ENCODE assay signal across 8 mouse cellular contexts in the genomic region with DNA sequence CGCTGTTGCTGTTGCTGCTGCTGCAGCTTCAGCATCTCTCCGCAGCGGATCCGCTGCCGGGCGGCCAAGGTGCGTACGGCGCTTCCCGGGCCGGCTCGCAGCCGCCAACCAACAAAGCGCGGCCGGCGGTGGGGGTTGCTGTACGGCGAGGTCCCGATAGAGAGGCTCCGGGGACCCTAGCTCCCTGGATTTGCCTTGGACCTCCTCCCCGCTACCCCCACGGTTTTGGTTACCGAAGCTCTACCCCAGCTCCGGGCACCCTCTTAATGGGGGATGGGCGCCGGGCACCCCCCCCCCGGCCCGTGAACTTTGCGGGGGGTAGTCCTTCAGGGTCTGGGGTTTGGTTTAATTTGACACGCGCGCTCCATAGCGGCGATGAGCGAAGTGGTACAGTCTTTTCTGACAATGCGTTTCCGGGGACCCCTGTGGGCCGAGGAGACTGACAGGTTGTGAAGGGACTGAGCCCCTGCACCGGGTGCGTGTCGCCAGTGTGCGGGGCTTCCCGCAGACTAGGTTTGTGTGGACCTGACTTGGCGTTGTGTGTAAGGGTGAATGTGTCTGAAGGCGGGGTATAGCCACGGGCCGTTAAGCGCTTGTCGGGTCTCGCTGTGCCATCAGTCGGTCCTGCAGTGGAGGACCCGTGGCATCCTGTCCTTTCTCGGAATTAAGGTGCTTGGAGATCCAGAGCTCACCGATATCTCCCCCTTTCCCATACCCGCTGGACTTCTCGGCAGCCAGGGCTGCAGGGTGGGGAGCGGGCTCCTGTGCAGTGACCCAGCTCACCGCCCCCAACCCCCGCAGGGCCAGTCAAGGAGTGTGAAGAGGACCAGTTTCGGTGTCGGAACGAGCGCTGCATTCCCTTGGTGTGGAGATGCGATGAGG. TPM values are rescaled to one million over a fixed set of nuclear protein-coding genes. Genes with fewer than 3 reads are reported as not detected.
A peak's percentile ranks its signal among the peaks of the same experiment; 100 is the strongest.
DNase-seq lines count a peak whose midpoint lies in the region; ATAC-seq and TF ChIP-seq lines count a peak whose summit lies in the region.

No protein-coding gene starts in this region.

- WGBS in forebrain, embryonic 16.5 days, result under 1% methylated on average over 65 of the region's 65 CpGs
- WGBS in midbrain, postnatal 0 days, result under 1% methylated on average over 62 of the region's 65 CpGs
- under 1% methylated on average over 65 of the region's 65 CpGs for WGBS in thymus, adult 2 months

- peak; percentile 5 for ATAC-seq in forebrain, embryonic 16.5 days
- peak; percentile 8 for ATAC-seq in midbrain, postnatal 0 days (ENCODE audit: low FRiP score)

- no peak for TF ChIP-seq CTCF in gastrocnemius, adult 2 months (IDR thresholded peaks at IDR 0.05)
- 0 out of 2 replicates have a peak, but pooled peaks have one; percentile 27 for TF ChIP-seq CTCF in midbrain, postnatal 0 days (IDR thresholded peaks at IDR 0.05)
- 0 out of 2 replicates have a peak, but pooled peaks have one; percentile 5 for TF ChIP-seq CTCF in thymus, adult 2 months (IDR thresholded peaks at IDR 0.05; ENCODE audit: borderline replicate concordance, control insufficient read depth, extremely low read depth, insufficient read depth, low read length, poor library complexity)

- peak overlapping the region; percentile 95 for H3K4me2 ChIP-seq in forebrain, embryonic 16.5 days (ENCODE audit: low read length)
- peak overlapping the region; percentile 92 for H3K4me2 ChIP-seq in midbrain, postnatal 0 days (ENCODE audit: low read depth, low read length, poor library complexity, severe bottlenecking)

- no peaks in the 10 kb centered on the region for H3K36me3 ChIP-seq in forebrain, embryonic 16.5 days (ENCODE audit: control insufficient read depth, insufficient read depth)
- peaks cover 9% of the 10 kb centered on the region; the same call in 1 of the 2 replicates for H3K36me3 ChIP-seq in midbrain, postnatal 0 days (ENCODE audit: insufficient read depth, low read length)
- no peaks in the 10 kb centered on the region for H3K36me3 ChIP-seq in thymus, adult 2 months (ENCODE audit: control insufficient read depth, insufficient read depth, low read length)

- H3K27ac ChIP-seq in gastrocnemius, adult 2 months, result no peak overlapping the region
- peak overlapping the region; percentile 99 for H3K27ac ChIP-seq in forebrain, embryonic 16.5 days (ENCODE audit: low read length)
- peak overlapping the region; percentile 97 for H3K27ac ChIP-seq in midbrain, postnatal 0 days (ENCODE audit: low read depth, low read length)
- peak overlapping the region; percentile 17; the same call in 1 of the 2 replicates for H3K27ac ChIP-seq in thymus, adult 2 months (ENCODE audit: control insufficient read depth, insufficient read depth, low read length)

- peak overlapping the region; percentile 96 for H3K9ac ChIP-seq in forebrain, embryonic 16.5 days (replicated peaks; ENCODE audit: low read depth, low read length)
- H3K9ac ChIP-seq in midbrain, postnatal 0 days (replicated peaks; ENCODE audit: low read length, poor library complexity, severe bottlenecking), result peak overlapping the region; percentile 93

- intact Hi-C loops in gastrocnemius, adult 2 months (cut with DNase I), result no loop called here
- intact Hi-C loops in gastrocnemius, postnatal 36 days (cut with DNase I), result no loop called here

- DNase-seq in gastrocnemius, adult 2 months, result no peak
- no peak for DNase-seq in gastrocnemius, postnatal 36 days
- DNase-seq in B cell, adult 2 months, result peak; percentile 19 to 37
- peak; percentile 46 for DNase-seq in c-Kit-positive CD71-positive TER-119-positive erythroid progenitor cells, embryonic 14.5 days (ENCODE audit: low spot score)
- peak; percentile 33 for DNase-seq in kidney, postnatal 10 days
- DNase-seq in midbrain, postnatal 0 days (ENCODE audit: low spot score), result peak; percentile 53
- peak; percentile 69 for DNase-seq in thymus, adult 2 months

- peak overlapping the region; percentile 82 for H3K4me3 ChIP-seq in gastrocnemius, adult 2 months
- peak overlapping the region; percentile 82 for H3K4me3 ChIP-seq in forebrain, embryonic 16.5 days (replicated peaks; ENCODE audit: low read length)
- peak overlapping the region; percentile 85 for H3K4me3 ChIP-seq in midbrain, postnatal 0 days (ENCODE audit: low read depth, low read length)
- H3K4me3 ChIP-seq in thymus, adult 2 months (ENCODE audit: control insufficient read depth, insufficient read depth, low read length), result peak overlapping the region; percentile 79

- H3K9me3 ChIP-seq in forebrain, embryonic 16.5 days (ENCODE audit: control insufficient read depth, low read length), result no peaks in the 10 kb centered on the region
- no peaks in the 10 kb centered on the region for H3K9me3 ChIP-seq in midbrain, postnatal 0 days (ENCODE audit: low read length)

- peaks cover 47% of the 10 kb centered on the region for H3K4me1 ChIP-seq in forebrain, embryonic 16.5 days (replicated peaks; ENCODE audit: control insufficient read depth, insufficient read depth, low read length)
- H3K4me1 ChIP-seq in midbrain, postnatal 0 days (ENCODE audit: insufficient read depth, low read length), result peaks cover 15% of the 10 kb centered on the region; the same call in 1 of the 2 replicates
- H3K4me1 ChIP-seq in thymus, adult 2 months (replicated peaks; ENCODE audit: control insufficient read depth, insufficient read depth, low read length), result peaks cover 25% of the 10 kb centered on the region

- TF ChIP-seq POLR2A in thymus, adult 2 months (IDR thresholded peaks at IDR 0.05; ENCODE audit: control insufficient read depth, extremely low read depth, insufficient read depth, low read length, poor library complexity), result 0 out of 2 replicates have a peak, but pooled peaks have one; percentile 24

- H3K27me3 ChIP-seq in forebrain, embryonic 16.5 days (replicated peaks; ENCODE audit: control insufficient read depth, insufficient read depth, low read length), result no peaks in the 10 kb centered on the region
- no peaks in the 10 kb centered on the region for H3K27me3 ChIP-seq in midbrain, postnatal 0 days (ENCODE audit: insufficient read depth, low read length)
- H3K27me3 ChIP-seq in thymus, adult 2 months (ENCODE audit: control insufficient read depth, insufficient read depth, low read length), result no peaks in the 10 kb centered on the region

RNA-seq across cellular contexts. Expression of gene Lrp8, which starts 0.6 kb away (rescaled TPM):
- total RNA-seq in gastrocnemius, adult 2 months (2021), result under 1 TPM; 0.31 to 0.33 TPM
- total RNA-seq in gastrocnemius, postnatal 36 days (2021), result under 1 TPM; 0.12 to 0.56 TPM
- polyA plus RNA-seq in forebrain, embryonic 16.5 days (2015; fragmentation: Nextera tagmentation; extraction: Ambion mirVana), result 70.4 and 71.8 TPM in 2 replicates
- 74.1 and 78.5 TPM in 2 replicates for total RNA-seq in midbrain, postnatal 0 days (2014; rRNA removed)
- polyA plus RNA-seq in midbrain, postnatal 0 days (2015; fragmentation: Nextera tagmentation; extraction: Ambion mirVana), result 31.9 and 35.2 TPM in 2 replicates
- 45.6 and 64.7 TPM in 2 replicates for polyA plus RNA-seq in thymus, adult 2 months (2012; rRNA removed)

Comparison
In these comparisons a context has a peak if more than half of its experiments do, and no peak if none do; other contexts are left out.
1. DNase-seq: peak in B cell, adult 2 months (2 of 2), c-Kit-positive CD71-positive TER-119-positive erythroid progenitor cells, embryonic 14.5 days (single experiment), kidney, postnatal 10 days (single experiment), midbrain, postnatal 0 days (single experiment) and thymus, adult 2 months (single experiment); none in gastrocnemius, adult 2 months (single experiment) and gastrocnemius, postnatal 36 days (0 of 2).
2. RNA of gene Lrp8, which starts 0.6 kb away (total RNA-seq): 74.1 to 78.5 TPM in midbrain, postnatal 0 days; 0.12 to 0.56 TPM in gastrocnemius, postnatal 36 days and 0.31 to 0.33 TPM in gastrocnemius, adult 2 months; every median in the first group is over 10 times any median in the second.
3. Peak in every context shown above with its lines, with median percentiles within 50 percentile points of each other: H3K4me3 ChIP-seq.